Comparison of ENCODE assay signal across 9 mouse cellular contexts in the genomic region with DNA sequence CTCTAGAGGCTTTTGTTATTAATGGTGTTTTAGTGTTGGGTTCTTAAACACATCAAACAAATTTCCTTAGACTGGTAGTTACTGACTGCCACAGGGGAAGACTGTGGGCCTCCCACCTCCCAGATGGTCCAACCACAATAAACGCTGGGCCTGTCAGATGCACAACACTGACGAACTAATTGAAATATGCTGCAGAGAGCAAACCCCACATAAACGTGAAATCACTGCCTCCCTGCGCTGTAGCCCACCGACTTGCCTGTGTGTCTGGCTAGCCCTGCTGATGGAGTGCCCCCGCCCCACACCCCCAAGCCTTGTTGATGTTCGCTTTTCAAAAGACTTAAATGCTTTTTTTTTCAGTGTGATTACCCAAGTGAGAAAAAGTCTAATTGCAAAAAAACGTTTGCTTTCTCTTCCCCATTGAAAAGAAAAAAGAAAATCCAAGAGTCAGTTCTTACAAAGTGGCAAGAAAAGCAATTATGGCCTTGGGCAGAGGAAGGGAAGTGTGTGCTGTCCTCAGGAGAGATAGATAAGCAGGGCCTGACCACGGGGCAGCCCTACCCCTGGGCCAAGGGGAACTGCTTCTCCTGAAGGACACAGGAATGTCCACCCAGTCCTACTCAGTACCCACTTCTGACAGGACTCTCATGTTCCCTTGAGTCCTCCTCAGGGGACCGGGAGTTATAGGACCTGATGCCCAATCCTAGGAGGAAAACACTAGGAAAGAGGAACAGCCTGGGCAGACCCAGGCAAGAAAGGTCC. TPM values are rescaled to one million over a fixed set of nuclear protein-coding genes. Genes with fewer than 3 reads are reported as not detected.
DNase-seq lines count a peak whose midpoint lies in the region; ATAC-seq and TF ChIP-seq lines count a peak whose summit lies in the region.
"Had no signal": no experiment of that assay in that cellular context is flagged by ENCODE, and none has a peak within 500 bp of the region (broad histone marks: within the 10 kb centered on the region; RNA-seq: fewer than 3 reads in every experiment).

No protein-coding gene starts in this region.

- DNase-seq in heart, adult 11 months = peak; percentile 87
- DNase-seq in heart, adult 9 months (ENCODE audit: low spot score in 2 of 2) = no peak
- no peak for DNase-seq in heart, postnatal 0 days (ENCODE audit: low spot score)
- no peak for DNase-seq in midbrain, postnatal 0 days (ENCODE audit: low spot score)
- no peak for DNase-seq in thymus, postnatal 4 days
- DNase-seq in thymus, postnatal 25 days = no peak

- peak overlapping the region; percentile 68 for H3K27ac ChIP-seq in heart, postnatal 0 days (ENCODE audit: low read depth)
- 0 out of 2 replicates have a peak overlapping the region, but pooled peaks have one; percentile 12 for H3K27ac ChIP-seq in midbrain, postnatal 0 days (ENCODE audit: low read depth, low read length)
- H3K27ac ChIP-seq: liver, embryonic 14.5 days had no signal

- peak overlapping the region; percentile 81 for H3K4me3 ChIP-seq in megakaryocyte, embryonic 14.5 days (replicated peaks)
- H3K4me3 ChIP-seq in heart, postnatal 0 days (ENCODE audit: low read depth, low read length) = no peak overlapping the region
- H3K4me3 ChIP-seq in midbrain, postnatal 0 days (ENCODE audit: low read depth, low read length) = no peak overlapping the region

- H3K27me3 ChIP-seq in megakaryocyte, embryonic 14.5 days (replicated peaks) = no peaks in the 10 kb centered on the region
- no peaks in the 10 kb centered on the region for H3K27me3 ChIP-seq in heart, postnatal 0 days (ENCODE audit: control insufficient read depth, insufficient read depth, low read length)
- H3K27me3 ChIP-seq in midbrain, postnatal 0 days (ENCODE audit: insufficient read depth, low read length) = no peaks in the 10 kb centered on the region

- H3K36me3 ChIP-seq in megakaryocyte, embryonic 14.5 days (replicated peaks; ENCODE audit: low read length) = peaks cover 89% of the 10 kb centered on the region
- peaks cover 18% of the 10 kb centered on the region for H3K36me3 ChIP-seq in heart, postnatal 0 days (replicated peaks; ENCODE audit: control insufficient read depth, insufficient read depth, low read length)
- H3K36me3 ChIP-seq in midbrain, postnatal 0 days (ENCODE audit: insufficient read depth, low read length) = peaks cover 8% of the 10 kb centered on the region; the same call in 1 of the 2 replicates

- H3K9ac ChIP-seq in heart, postnatal 0 days (replicated peaks; ENCODE audit: low read depth, low read length) = no peak overlapping the region
- H3K9ac ChIP-seq in midbrain, postnatal 0 days (replicated peaks; ENCODE audit: low read length, poor library complexity, severe bottlenecking) = no peak overlapping the region
- H3K9ac ChIP-seq: liver, embryonic 14.5 days had no signal

- peaks cover 99% of the 10 kb centered on the region for H3K4me1 ChIP-seq in megakaryocyte, embryonic 14.5 days
- H3K4me1 ChIP-seq in heart, postnatal 0 days (ENCODE audit: control insufficient read depth, insufficient read depth) = peaks cover 37% of the 10 kb centered on the region
- no peaks in the 10 kb centered on the region; the same call in 1 of the 2 replicates for H3K4me1 ChIP-seq in midbrain, postnatal 0 days (ENCODE audit: insufficient read depth, low read length)

- TF ChIP-seq CTCF in heart, postnatal 0 days (IDR thresholded peaks at IDR 0.05; ENCODE audit: low read depth) = no peak
- no peak for TF ChIP-seq CTCF in midbrain, postnatal 0 days (IDR thresholded peaks at IDR 0.05)

- no peak for ATAC-seq in megakaryocyte, adult 5-6 weeks (ENCODE audit: poor library complexity, severe bottlenecking)
- no peak for ATAC-seq in heart, postnatal 0 days (ENCODE audit: insufficient read depth, low read depth)
- ATAC-seq in midbrain, postnatal 0 days (ENCODE audit: low FRiP score) = no peak

- WGBS in heart, postnatal 0 days = 46% methylated on average over 10 of the region's 10 CpGs
- WGBS in midbrain, postnatal 0 days = 38% methylated on average over 10 of the region's 10 CpGs

- TF ChIP-seq EP300 in heart, postnatal 0 days (IDR thresholded peaks at IDR 0.05; ENCODE audit: low read depth) = no peak

- peak overlapping the region; percentile 4; the same call in 1 of the 2 replicates for H3K4me2 ChIP-seq in heart, postnatal 0 days (ENCODE audit: low read depth, low read length)
- 0 out of 2 replicates have a peak overlapping the region, but pooled peaks have one; percentile 16 for H3K4me2 ChIP-seq in midbrain, postnatal 0 days (ENCODE audit: low read depth, low read length, poor library complexity, severe bottlenecking)

- no peaks in the 10 kb centered on the region for H3K9me3 ChIP-seq in megakaryocyte, embryonic 14.5 days
- no peaks in the 10 kb centered on the region for H3K9me3 ChIP-seq in heart, postnatal 0 days (replicated peaks; ENCODE audit: control insufficient read depth, low read length)
- H3K9me3 ChIP-seq in midbrain, postnatal 0 days (ENCODE audit: low read length) = no peaks in the 10 kb centered on the region

RNA-seq across cellular contexts. Expression of a gene that starts 7.7 kb away (rescaled TPM):
- polyA plus RNA-seq in megakaryocyte, embryonic 14.5 days (2012; ENCODE audit: insufficient read depth, low replicate concordance) = 30.1 and 45.3 TPM in 2 replicates
- total RNA-seq in megakaryocyte, adult 5-6 weeks (2015) = 3.3 and 3.5 TPM in 2 replicates
- 1.2 and 7.6 TPM in 2 replicates for total RNA-seq in megakaryocyte, adult 5-6 weeks (2017)
- total RNA-seq in heart, postnatal 0 days (2014; rRNA removed; ENCODE audit: low replicate concordance) = 17.1 and 28.6 TPM in 2 replicates
- 3.1 and 3.2 TPM in 2 replicates for polyA plus RNA-seq in heart, postnatal 0 days (2015; fragmentation: Nextera tagmentation; extraction: Ambion mirVana)
- 48.1 and 66.2 TPM in 2 replicates for total RNA-seq in midbrain, postnatal 0 days (2014; rRNA removed)
- 8.6 and 10.1 TPM in 2 replicates for polyA plus RNA-seq in midbrain, postnatal 0 days (2015; fragmentation: Nextera tagmentation; extraction: Ambion mirVana)
